Mouse (Mus musculus): ENCODE measurements around the gene Trim25. TPM values are rescaled to one million over a fixed set of nuclear protein-coding genes. Genes with fewer than 3 reads are reported as not detected.
A peak's percentile ranks its signal among the peaks of the same experiment; 100 is the strongest.
"Not testable (repeated sequence)": the region's sequence is repeated elsewhere in the genome, so short reads cannot be mapped to it uniquely, and the experiment has no call there.

Gene Trim25
- polyA plus RNA-seq, 1 experiment from 2014 or later, result 4.3 TPM

- Histone ChIP-seq H3K9ac (no peak overlapping the region), H3K4me3 (replicated peaks; ENCODE audit: low read length) (no peak overlapping the region), H3K4me2 (replicated peaks) (no peak overlapping the region), H3K27me3 (ENCODE audit: control insufficient read depth, insufficient read depth, low read length) (no peaks in the 10 kb centered on the region), H3K36me3 (replicated peaks; ENCODE audit: control insufficient read depth, insufficient read depth) (peaks cover 98% of the 10 kb centered on the region), H3K27ac (no peak overlapping the region), H3K9me3 (ENCODE audit: control insufficient read depth, low read length) (no peaks in the 10 kb centered on the region), H3K4me1 (replicated peaks; ENCODE audit: control insufficient read depth, insufficient read depth, low read length) (no peaks in the 10 kb centered on the region)
- 87% methylated on average over 7 of the region's 7 CpGs for WGBS
- DNase-seq (ENCODE audit: low spot score) (no peak), ATAC-seq (ENCODE audit: low FRiP score) (no peak)
These were observed 43.9 kb downstream of the Trim25 start for GRCm38 (mm10) chr11:89043046-89043445.

GRCm38 (mm10) chr11:89045501-89045900, 46.3 kb downstream of the Trim25 start:
- peaks cover 97% of the 10 kb centered on the region for H3K36me3 ChIP-seq (replicated peaks; ENCODE audit: control insufficient read depth, insufficient read depth)
- H3K27ac ChIP-seq; H3K27me3 ChIP-seq (ENCODE audit: control insufficient read depth, insufficient read depth, low read length); ATAC-seq (ENCODE audit: low FRiP score); DNase-seq (ENCODE audit: low spot score); H3K4me3 ChIP-seq (replicated peaks; ENCODE audit: low read length); H3K4me1 ChIP-seq (replicated peaks; ENCODE audit: control insufficient read depth, insufficient read depth, low read length); H3K9me3 ChIP-seq (ENCODE audit: control insufficient read depth, low read length); H3K9ac ChIP-seq; H3K4me2 ChIP-seq (replicated peaks): not testable (repeated sequence)
- WGBS, result 96% methylated on average over 3 of the region's 3 CpGs

GRCm38 (mm10) chr11:89046021-89046420, 46.8 kb downstream of the Trim25 start:
- Histone ChIP-seq H3K4me1 (replicated peaks; ENCODE audit: control insufficient read depth, insufficient read depth, low read length) (no peaks in the 10 kb centered on the region), H3K9ac (no peak overlapping the region), H3K9me3 (ENCODE audit: control insufficient read depth, low read length) (no peaks in the 10 kb centered on the region), H3K36me3 (replicated peaks; ENCODE audit: control insufficient read depth, insufficient read depth) (peaks cover 97% of the 10 kb centered on the region), H3K27me3 (ENCODE audit: control insufficient read depth, insufficient read depth, low read length) (no peaks in the 10 kb centered on the region), H3K4me3 (replicated peaks; ENCODE audit: low read length) (no peak overlapping the region), H3K4me2 (replicated peaks) (no peak overlapping the region), H3K27ac (no peak overlapping the region)
- 97% methylated on average over 3 of the region's 3 CpGs for WGBS
- DNase-seq (ENCODE audit: low spot score) (no peak), ATAC-seq (ENCODE audit: low FRiP score) (no peak)

- Histone ChIP-seq H3K4me3 (replicated peaks; ENCODE audit: low read length) (no peak overlapping the region), H3K4me2 (replicated peaks) (no peak overlapping the region), H3K9ac (no peak overlapping the region), H3K36me3 (replicated peaks; ENCODE audit: control insufficient read depth, insufficient read depth) (peaks cover 72% of the 10 kb centered on the region), H3K4me1 (replicated peaks; ENCODE audit: control insufficient read depth, insufficient read depth, low read length) (no peaks in the 10 kb centered on the region), H3K27ac (no peak overlapping the region), H3K9me3 (ENCODE audit: control insufficient read depth, low read length) (no peaks in the 10 kb centered on the region), H3K27me3 (ENCODE audit: control insufficient read depth, insufficient read depth, low read length) (no peaks in the 10 kb centered on the region)
- no peak for DNase-seq (ENCODE audit: low spot score)
- ATAC-seq (ENCODE audit: low FRiP score), result no peak
- 93% methylated on average over 6 of the region's 6 CpGs for WGBS
These were observed 52.6 kb downstream of the Trim25 start for GRCm38 (mm10) chr11:89051767-89052166.

- no peak overlapping the region for H3K4me2 ChIP-seq (replicated peaks)
- H3K9ac ChIP-seq, result no peak overlapping the region
- H3K4me3 ChIP-seq (replicated peaks; ENCODE audit: low read length), result no peak overlapping the region
- peaks cover 30% of the 10 kb centered on the region for H3K36me3 ChIP-seq (replicated peaks; ENCODE audit: control insufficient read depth, insufficient read depth)
- H3K27me3 ChIP-seq (ENCODE audit: control insufficient read depth, insufficient read depth, low read length), result no peaks in the 10 kb centered on the region
- no peaks in the 10 kb centered on the region for H3K9me3 ChIP-seq (ENCODE audit: control insufficient read depth, low read length)
- no peak for DNase-seq (ENCODE audit: low spot score)
- 84% methylated on average over 13 of the region's 13 CpGs for WGBS
- ATAC-seq (ENCODE audit: low FRiP score), result no peak
- H3K27ac ChIP-seq, result no peak overlapping the region
- peaks cover 22% of the 10 kb centered on the region for H3K4me1 ChIP-seq (replicated peaks; ENCODE audit: control insufficient read depth, insufficient read depth, low read length)
These were observed 56.9 kb downstream of the Trim25 start for GRCm38 (mm10) chr11:89055931-89056690.

GRCm38 (mm10) chr11:89058515-89059270, 59.5 kb downstream of the Trim25 start:
- Histone ChIP-seq H3K9ac (peak overlapping the region; percentile 87), H3K9me3 (ENCODE audit: control insufficient read depth, low read length) (no peaks in the 10 kb centered on the region), H3K36me3 (replicated peaks; ENCODE audit: control insufficient read depth, insufficient read depth) (peaks cover 19% of the 10 kb centered on the region), H3K27ac (no peak overlapping the region), H3K4me2 (replicated peaks) (peak overlapping the region; percentile 75), H3K4me1 (replicated peaks; ENCODE audit: control insufficient read depth, insufficient read depth, low read length) (peaks cover 22% of the 10 kb centered on the region), H3K27me3 (ENCODE audit: control insufficient read depth, insufficient read depth, low read length) (no peaks in the 10 kb centered on the region), H3K4me3 (replicated peaks; ENCODE audit: low read length) (peak overlapping the region; percentile 74)
- ATAC-seq (ENCODE audit: low FRiP score), result no peak
- 78% methylated on average over 11 of the region's 11 CpGs for WGBS
- no peak for DNase-seq (ENCODE audit: low spot score)

GRCm38 (mm10) chr11:89059919-89060422, 60.8 kb downstream of the Trim25 start:
- Histone ChIP-seq H3K9me3 (ENCODE audit: control insufficient read depth, low read length) (no peaks in the 10 kb centered on the region), H3K4me1 (replicated peaks; ENCODE audit: control insufficient read depth, insufficient read depth, low read length) (peaks cover 22% of the 10 kb centered on the region), H3K27me3 (ENCODE audit: control insufficient read depth, insufficient read depth, low read length) (no peaks in the 10 kb centered on the region), H3K36me3 (replicated peaks; ENCODE audit: control insufficient read depth, insufficient read depth) (peaks cover 6% of the 10 kb centered on the region), H3K4me2 (replicated peaks) (peak overlapping the region; percentile 75), H3K27ac (peak overlapping the region; percentile 78), H3K9ac (peak overlapping the region; percentile 87), H3K4me3 (replicated peaks; ENCODE audit: low read length) (peak overlapping the region; percentile 74)
- peak; percentile 36 for DNase-seq (ENCODE audit: low spot score)
- peak; percentile 82 for ATAC-seq (ENCODE audit: low FRiP score)
- 1% methylated on average over 33 of the region's 33 CpGs for WGBS

GRCm38 (mm10) chr11:89060423-89061089, 61.4 kb downstream of the Trim25 start:
- H3K4me2 ChIP-seq (replicated peaks), result peak overlapping the region; percentile 75
- DNase-seq (ENCODE audit: low spot score) (peak; percentile 87), ATAC-seq (ENCODE audit: low FRiP score) (peak; percentile 94)
- H3K36me3 ChIP-seq (replicated peaks; ENCODE audit: control insufficient read depth, insufficient read depth), result 0 out of 2 replicates have a peak, but pooled peaks cover under 1% of the 10 kb centered on the region
- no peaks in the 10 kb centered on the region for H3K27me3 ChIP-seq (ENCODE audit: control insufficient read depth, insufficient read depth, low read length)
- H3K27ac ChIP-seq, result peak overlapping the region; percentile 78
- H3K9ac ChIP-seq, result peak overlapping the region; percentile 87
- H3K9me3 ChIP-seq (ENCODE audit: control insufficient read depth, low read length), result no peaks in the 10 kb centered on the region
- 1% methylated on average over 63 of the region's 63 CpGs for WGBS
- peak overlapping the region; percentile 74 for H3K4me3 ChIP-seq (replicated peaks; ENCODE audit: low read length)
- peaks cover 22% of the 10 kb centered on the region for H3K4me1 ChIP-seq (replicated peaks; ENCODE audit: control insufficient read depth, insufficient read depth, low read length)

GRCm38 (mm10) chr11:89061362-89061761, 62.2 kb downstream of the Trim25 start:
- no peak for DNase-seq (ENCODE audit: low spot score)
- 90% methylated on average over 7 of the region's 7 CpGs for WGBS

More at GRCm38 (mm10) chr11:89061362-89061761, 62.2 kb downstream of the Trim25 start:
- Histone ChIP-seq H3K4me1 (replicated peaks; ENCODE audit: control insufficient read depth, insufficient read depth, low read length) (peaks cover 22% of the 10 kb centered on the region), H3K4me3 (replicated peaks; ENCODE audit: low read length) (no peak overlapping the region), H3K9ac (no peak overlapping the region), H3K36me3 (replicated peaks; ENCODE audit: control insufficient read depth, insufficient read depth) (no peaks in the 10 kb centered on the region), H3K9me3 (ENCODE audit: control insufficient read depth, low read length) (no peaks in the 10 kb centered on the region), H3K27ac (no peak overlapping the region), H3K27me3 (ENCODE audit: control insufficient read depth, insufficient read depth, low read length) (no peaks in the 10 kb centered on the region), H3K4me2 (replicated peaks) (no peak overlapping the region)
- no peak for ATAC-seq (ENCODE audit: low FRiP score)

Measured in hindbrain, embryonic 14.5 days (tissue).